Mouse (Mus musculus) liver, embryonic 14.5 days (tissue): ENCODE data around the gene Rps6kc1. TPM values are rescaled to one million over a fixed set of nuclear protein-coding genes. Genes with fewer than 3 reads are reported as not detected.
"Not testable (repeated sequence)": the region's sequence is repeated elsewhere in the genome, so short reads cannot be mapped to it uniquely, and the experiment has no call there.

Source experiments
- ATAC-seq: fragments of 200-750 bp; cut with Nextera tagmentation; 2 replicates; pipeline ENCODE4 v1.8.0; 2017; ENCODE audit warnings: moderate number of reproducible peaks, mild to moderate bottlenecking, moderate library complexity; ENCODE audit not compliant: insufficient read depth
- DNase-seq, 3 experiments: peaks; one replicate each; pipeline ENCODE4 v3.0.0-alpha.2; 2012 to 2013; ENCODE audit warnings: low read depth in 3 of 3, low spot score in 3 of 3
- H3K27ac ChIP-seq: fragments of 300-500 bp; sonication (generic); 2 replicates; pipeline ENCODE4 v1.5.1; 2014; ENCODE audit warnings: moderate library complexity, mild to moderate bottlenecking, control low read depth, inconsistent platforms
- H3K27me3 ChIP-seq: fragments of 300-500 bp; sonication (generic); 2 replicates; pipeline ENCODE4 v1.6.1; 2014; ENCODE audit warnings: mild to moderate bottlenecking, low read length, moderate library complexity; ENCODE audit not compliant: control insufficient read depth, insufficient read depth
- H3K36me3 ChIP-seq: fragments of 300-500 bp; sonication (generic); replicated peaks from 2 replicates; pipeline ENCODE4 v1.6.1; 2014; ENCODE audit warnings: low read depth; ENCODE audit not compliant: control insufficient read depth, insufficient read depth
- H3K4me1 ChIP-seq, 2 experiments: fragments of 200-500 bp in 1 of 2; fragments of 300-500 bp in 1 of 2; sonication (generic) in 1 of 2; replicated peaks; 2 replicates each; pipeline ENCODE4 v1.6.1; 2012 to 2014; ENCODE audit warnings: antibody characterized with exemption in 1 of 2, inconsistent platforms in 1 of 2, low read length in 1 of 2; ENCODE audit not compliant: control insufficient read depth in 2 of 2, insufficient read depth in 2 of 2
- H3K4me2 ChIP-seq: fragments of 300-500 bp; sonication (generic); 2 replicates; pipeline ENCODE4 v1.6.1; 2014; ENCODE audit warnings: low read depth, mild to moderate bottlenecking, control low read depth, moderate library complexity
- H3K4me3 ChIP-seq, 2 experiments: fragments of 200-500 bp in 1 of 2; fragments of 300-500 bp in 1 of 2; sonication (generic) in 1 of 2; 2 replicates each; pipeline ENCODE4 v1.5.1; 2012 to 2014; ENCODE audit warnings: low read depth in 2 of 2, low read length in 2 of 2, mild to moderate bottlenecking in 2 of 2, control low read depth in 1 of 2, inconsistent platforms in 1 of 2, moderate library complexity in 1 of 2; ENCODE audit not compliant: insufficient read depth in 1 of 2
- H3K9ac ChIP-seq: fragments of 300-500 bp; sonication (generic); replicated peaks from 2 replicates; pipeline ENCODE4 v1.6.1; 2014; ENCODE audit warnings: mild to moderate bottlenecking, control low read depth, moderate library complexity
- H3K9me3 ChIP-seq: fragments of 300-500 bp; sonication (generic); 2 replicates; pipeline ENCODE4 v1.6.1; 2016; ENCODE audit warnings: low read length, mixed read lengths; ENCODE audit not compliant: control insufficient read depth
- CTCF ChIP-seq: IDR thresholded peaks from 2 replicates; pipeline ENCODE4 v1.5.1; 2016; ENCODE audit warnings: antibody characterized with exemption, low read depth, control low read depth
- EP300 ChIP-seq: IDR thresholded peaks from 2 replicates; pipeline ENCODE4 v1.6.1; 2016; ENCODE audit warnings: antibody characterized with exemption, low read depth
- WGBS: fragments of 180-500 bp; shearing (Covaris S2); extraction: QIAGEN DNeasy Blood & Tissue Kit; methylation state at CpG from one replicate; pipeline ENCODE4 v1.1.7; 2014; ENCODE audit not compliant: insufficient replicate concordance; 5-methylcytosine and 5-hydroxymethylcytosine counted together
- polyA plus RNA-seq, 2 experiments: library from polyadenylated mRNA; depleted of rRNA in 1 of 2; stranded (reverse) in 1 of 2; unstranded in 1 of 2; fragments of >200 nt; fragmentation: Nextera tagmentation in 1 of 2; extraction: Ambion mirVana in 1 of 2; gene quantifications; 2 replicates each; pipeline versions ENCODE4 v1.2.1 to v1.2.3; 2012 to 2014

The Rps6kc1 gene
- polyA plus RNA-seq, 2 experiments = 1.9 to 3.5 TPM

DNA sequence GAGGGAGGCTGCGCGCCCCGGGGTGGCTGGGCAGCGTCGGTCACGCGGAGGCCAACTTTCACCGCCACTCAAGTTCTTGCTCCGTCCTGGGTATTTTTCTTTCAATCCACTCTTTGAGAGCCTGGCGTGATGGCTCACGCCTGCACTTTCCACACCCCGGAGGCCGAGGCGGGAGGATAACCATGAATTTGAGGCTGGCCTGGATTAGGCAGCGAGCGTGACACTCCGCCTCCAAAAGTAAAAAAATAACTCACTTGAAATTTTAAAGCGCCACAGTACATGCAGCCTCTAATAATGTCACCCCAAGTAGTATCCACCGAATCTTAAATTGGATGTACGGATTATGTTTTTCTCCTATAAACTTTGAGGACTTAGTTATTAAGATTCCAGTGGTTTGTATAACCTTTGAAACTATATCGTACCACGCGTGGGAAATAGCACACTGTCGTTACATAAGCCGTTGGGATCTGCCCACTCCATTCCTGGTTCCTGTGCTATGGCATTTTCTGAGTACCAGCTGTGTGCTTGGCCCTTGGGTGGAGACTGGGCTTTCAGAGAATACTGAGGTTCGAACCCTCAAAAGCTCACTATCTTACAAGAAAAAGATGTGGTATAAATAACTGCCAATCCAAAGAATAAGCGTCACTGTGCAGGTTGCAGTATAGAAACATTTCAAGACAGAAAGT is 17.6 kb upstream of the Rps6kc1 start:
- ATAC-seq = peak; percentile 5; the same call in 1 of the 2 replicates

DNA sequence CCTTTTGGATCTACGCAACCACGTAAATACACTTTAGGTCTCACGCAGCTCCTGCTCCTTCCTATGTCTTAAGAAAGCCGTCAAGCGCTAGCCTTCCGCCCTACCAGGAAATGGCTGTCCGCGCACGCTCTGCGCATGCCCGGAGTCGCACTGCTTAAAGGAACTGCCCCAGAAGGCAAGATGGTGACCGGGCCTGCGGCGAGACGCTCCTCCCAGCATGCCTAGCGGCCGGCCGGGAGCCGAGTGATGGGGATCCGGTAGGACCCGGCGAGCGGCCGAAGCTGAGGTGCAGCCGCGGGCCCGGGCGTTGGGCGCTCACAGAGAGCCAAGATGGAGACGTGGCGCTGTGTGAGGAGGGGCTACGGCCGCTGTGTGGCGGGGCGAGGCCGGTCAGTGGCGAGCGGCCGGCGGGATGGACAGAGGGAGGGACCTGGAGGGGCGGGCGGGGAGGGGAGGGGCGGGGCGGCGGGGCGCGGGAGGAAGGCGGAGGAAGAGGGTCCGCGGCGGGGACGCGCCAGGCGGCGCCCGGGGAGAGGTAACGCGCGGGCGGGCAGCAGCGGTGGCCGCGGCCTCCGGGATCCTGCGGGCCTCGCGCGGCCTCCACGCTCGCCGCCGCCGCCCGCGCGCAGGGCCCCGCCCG is 16.9 kb upstream of the Rps6kc1 start:
- under 1% methylated on average over 59 of the region's 79 CpGs for WGBS
- Histone ChIP-seq H3K36me3 (no peaks in the 10 kb centered on the region; the same call in 1 of the 2 replicates), H3K27me3 (no peaks in the 10 kb centered on the region), H3K4me1 (peaks cover 11 to 16% of the 10 kb centered on the region in 2 experiments), H3K27ac (peak overlapping the region; percentile 90), H3K4me3 (peak overlapping the region; percentile 81 to 82), H3K9ac (peak overlapping the region; percentile 86), H3K4me2 (peak overlapping the region; percentile 95), H3K9me3 (no peaks in the 10 kb centered on the region)
- ATAC-seq = peak; percentile 95
- no peak for TF ChIP-seq EP300
- TF ChIP-seq CTCF = no peak
- peak; percentile 95 to 97 (median 96) for DNase-seq

More for the DNA sequence above, 17.6 kb upstream of the Rps6kc1 start:
- no peak for TF ChIP-seq CTCF
- TF ChIP-seq EP300 = no peak
- 2% methylated on average over 27 of the region's 27 CpGs for WGBS
- H3K9ac ChIP-seq = peak overlapping the region; percentile 86
- peak overlapping the region; percentile 95 for H3K4me2 ChIP-seq
- peak overlapping the region; percentile 81 to 82 for H3K4me3 ChIP-seq
- H3K36me3 ChIP-seq = no peaks in the 10 kb centered on the region; the same call in 1 of the 2 replicates
- no peaks in the 10 kb centered on the region for H3K27me3 ChIP-seq
- H3K4me1 ChIP-seq = peaks cover 11 to 16% of the 10 kb centered on the region in 2 experiments
- H3K27ac ChIP-seq = peak overlapping the region; percentile 90
- H3K9me3 ChIP-seq = no peaks in the 10 kb centered on the region
- peak; percentile 12 to 28 (median 23) for DNase-seq

GRCm38 (mm10) chr1:190927751-190928369 is 16.3 kb upstream of the Rps6kc1 start:
- DNase-seq = peak; percentile 6 to 31 (median 20)
- H3K9ac ChIP-seq = peak overlapping the region; percentile 86
- ATAC-seq = peak; percentile 22
- peaks cover 11 to 16% of the 10 kb centered on the region in 2 experiments for H3K4me1 ChIP-seq
- TF ChIP-seq EP300 (no peak), CTCF (no peak)
- no peaks in the 10 kb centered on the region; the same call in 1 of the 2 replicates for H3K36me3 ChIP-seq
- no peaks in the 10 kb centered on the region for H3K9me3 ChIP-seq
- peak overlapping the region; percentile 81 to 82 for H3K4me3 ChIP-seq
- H3K27ac ChIP-seq = peak overlapping the region; percentile 90
- 6% methylated on average over 16 of the region's 16 CpGs for WGBS
- H3K27me3 ChIP-seq = no peaks in the 10 kb centered on the region
- H3K4me2 ChIP-seq = peak overlapping the region; percentile 95

GRCm38 (mm10) chr1:190927311-190927710 is 15.7 kb upstream of the Rps6kc1 start:
- Histone ChIP-seq H3K36me3 (no peaks in the 10 kb centered on the region), H3K4me2 (peak overlapping the region; percentile 95), H3K9ac (no peak overlapping the region), H3K4me3 (peak overlapping the region in 1 of 2 experiments; percentile 82; a peak in 2 of 4 replicates), H3K9me3 (no peaks in the 10 kb centered on the region), H3K27me3 (no peaks in the 10 kb centered on the region), H3K4me1 (peaks cover 11 to 16% of the 10 kb centered on the region in 2 experiments), H3K27ac (no peak overlapping the region)
- TF ChIP-seq EP300 (no peak), CTCF (no peak)
- 76% methylated on average over 3 of the region's 3 CpGs for WGBS
- ATAC-seq = no peak
- no peak for DNase-seq

DNA sequence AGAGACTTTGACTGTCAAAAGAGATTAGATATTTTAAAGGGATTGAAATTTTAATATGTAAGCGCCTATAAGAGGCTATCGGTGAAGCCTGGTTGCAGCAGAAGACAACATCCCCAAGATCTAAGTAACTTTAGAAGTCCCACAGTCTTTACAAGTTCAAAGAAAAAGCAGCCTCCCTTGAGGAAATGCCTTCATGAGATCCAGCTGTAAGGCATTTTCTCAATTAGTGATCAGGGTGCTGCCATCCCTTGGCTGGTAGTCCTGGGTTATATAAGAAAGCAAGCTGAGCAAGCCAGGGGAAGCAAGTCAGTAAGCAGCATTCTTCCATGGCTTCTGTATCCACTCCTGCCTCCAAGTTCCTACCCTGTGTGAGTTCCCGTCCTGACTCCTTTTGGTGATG is 13.2 kb upstream of the Rps6kc1 start, which contains the start of gene Angel2:
TSS of gene Angel2 (plus strand) at position 301 of the 400 bp plus-strand sequence.
- not testable (repeated sequence) for H3K27ac ChIP-seq, H3K27me3 ChIP-seq, H3K4me3 ChIP-seq, H3K36me3 ChIP-seq, H3K9me3 ChIP-seq, H3K9ac ChIP-seq, ATAC-seq, H3K4me2 ChIP-seq, DNase-seq
- 59% methylated on average over 3 of the region's 3 CpGs for WGBS
- H3K4me1 ChIP-seq = peaks cover 13 to 16% of the 10 kb centered on the region in 2 experiments
